Comparison of ENCODE assay signal across 10 mouse cellular contexts in the genomic region with DNA sequence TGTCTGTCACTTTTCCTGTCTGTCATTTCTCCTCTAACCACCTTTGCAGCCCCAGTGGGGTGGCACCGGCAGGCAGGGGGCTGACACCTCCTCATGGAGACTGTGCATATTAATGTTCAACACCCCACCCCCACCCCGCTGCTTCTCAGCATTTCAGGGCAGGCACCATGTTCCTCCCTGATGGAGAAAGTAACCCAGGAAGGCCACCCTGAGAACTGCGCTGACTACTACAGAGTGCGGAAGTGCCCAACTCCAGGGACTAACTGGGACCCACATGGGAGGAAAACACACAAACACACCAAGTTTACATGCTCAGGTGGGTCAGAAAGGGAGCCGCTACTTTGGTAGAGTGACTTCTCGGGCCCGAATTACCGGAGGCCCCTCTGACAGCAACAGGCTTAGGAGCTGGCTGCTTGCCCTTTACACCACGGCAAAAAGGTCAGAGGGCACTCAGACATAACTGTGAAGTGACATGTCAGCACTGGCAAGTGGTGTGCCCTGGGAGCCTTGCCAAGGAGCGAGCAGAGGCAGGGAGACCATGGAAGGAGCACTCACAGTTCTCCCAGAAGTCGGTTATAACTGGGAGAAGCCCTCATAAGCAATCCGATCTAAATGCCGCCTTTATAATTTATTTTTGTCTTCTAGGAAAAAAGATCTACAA. TPM values are rescaled to one million over a fixed set of nuclear protein-coding genes. Genes with fewer than 3 reads are reported as not detected.
DNase-seq lines count a peak whose midpoint lies in the region; ATAC-seq and TF ChIP-seq lines count a peak whose summit lies in the region.
"Had no signal": no experiment of that assay in that cellular context is flagged by ENCODE, and none has a peak within 500 bp of the region (broad histone marks: within the 10 kb centered on the region; RNA-seq: fewer than 3 reads in every experiment).

No protein-coding gene starts in this region.

- ATAC-seq in heart, embryonic 15.5 days (replicated peaks; ENCODE audit: insufficient number of reproducible peaks, insufficient read depth, low FRiP score, low read depth): peak; percentile 76
- ATAC-seq in lung, embryonic 14.5 days (ENCODE audit: insufficient read depth): peak; percentile 79
- ATAC-seq in forebrain, postnatal 0 days: no peak
- ATAC-seq: intestine, embryonic 16.5 days had no signal

- peak overlapping the region; percentile 45 for H3K4me2 ChIP-seq in heart, embryonic 15.5 days
- H3K4me2 ChIP-seq in lung, embryonic 14.5 days: peak overlapping the region; percentile 50
- H3K4me2 ChIP-seq in forebrain, postnatal 0 days (ENCODE audit: low read depth): no peak overlapping the region

- TF ChIP-seq CTCF in lung, embryonic 14.5 days (IDR thresholded peaks at IDR 0.05; ENCODE audit: low read depth): no peak
- TF ChIP-seq CTCF in forebrain, postnatal 0 days (IDR thresholded peaks at IDR 0.05; ENCODE audit: low read depth): no peak

- intact Hi-C loops in left cerebral cortex, postnatal 4 days (cut with DNase I): no loop called here
- intact Hi-C loops in left cerebral cortex, postnatal 36 days (cut with DNase I): no loop called here

- peaks cover 12% of the 10 kb centered on the region; the same call in 1 of the 2 replicates for H3K36me3 ChIP-seq in heart, embryonic 15.5 days
- peaks cover 24% of the 10 kb centered on the region for H3K36me3 ChIP-seq in lung, embryonic 14.5 days (ENCODE audit: insufficient read depth)
- peaks cover 11% of the 10 kb centered on the region for H3K36me3 ChIP-seq in forebrain, postnatal 0 days (ENCODE audit: insufficient read depth)

- 32% methylated on average over 13 of the region's 13 CpGs for WGBS in heart, embryonic 15.5 days
- 30% methylated on average over 13 of the region's 13 CpGs for WGBS in lung, embryonic 14.5 days
- 67% methylated on average over 13 of the region's 13 CpGs for WGBS in forebrain, postnatal 0 days

- H3K9ac ChIP-seq in heart, embryonic 15.5 days: peak overlapping the region; percentile 19; the same call in 1 of the 2 replicates
- H3K9ac ChIP-seq in lung, embryonic 14.5 days: no peak overlapping the region; the same call in 1 of the 2 replicates
- H3K9ac ChIP-seq in forebrain, postnatal 0 days: no peak overlapping the region

- no peaks in the 10 kb centered on the region for H3K9me3 ChIP-seq in heart, embryonic 15.5 days (replicated peaks)
- H3K9me3 ChIP-seq in lung, embryonic 14.5 days (ENCODE audit: low read depth, low read length): no peaks in the 10 kb centered on the region
- H3K9me3 ChIP-seq in forebrain, postnatal 0 days (ENCODE audit: low read length): no peaks in the 10 kb centered on the region

- H3K4me3 ChIP-seq in heart, embryonic 15.5 days: peak overlapping the region; percentile 14; the same call in 1 of the 2 replicates
- H3K4me3 ChIP-seq in lung, embryonic 14.5 days (ENCODE audit: low read depth, low read length): no peak overlapping the region
- H3K4me3 ChIP-seq in forebrain, postnatal 0 days (ENCODE audit: low read depth, low read length): no peak overlapping the region

- H3K27ac ChIP-seq in heart, embryonic 15.5 days: peak overlapping the region; percentile 77
- H3K27ac ChIP-seq in lung, embryonic 14.5 days (ENCODE audit: low read depth): peak overlapping the region; percentile 51
- no peak overlapping the region for H3K27ac ChIP-seq in forebrain, postnatal 0 days (ENCODE audit: low read depth, low read length)
- H3K27ac ChIP-seq: macrophage had no signal

- H3K4me1 ChIP-seq in heart, embryonic 15.5 days (replicated peaks): peaks cover 68% of the 10 kb centered on the region
- H3K4me1 ChIP-seq in lung, embryonic 14.5 days (ENCODE audit: insufficient read depth): peaks cover 27% of the 10 kb centered on the region
- no peaks in the 10 kb centered on the region for H3K4me1 ChIP-seq in forebrain, postnatal 0 days (ENCODE audit: insufficient read depth)

- H3K27me3 ChIP-seq in heart, embryonic 15.5 days: no peaks in the 10 kb centered on the region
- no peaks in the 10 kb centered on the region for H3K27me3 ChIP-seq in lung, embryonic 14.5 days (ENCODE audit: insufficient read depth, low read length)
- no peaks in the 10 kb centered on the region for H3K27me3 ChIP-seq in forebrain, postnatal 0 days (ENCODE audit: insufficient read depth, low read length)

- peak; percentile 52 for DNase-seq in left cerebral cortex, postnatal 4 days
- no peak for DNase-seq in left cerebral cortex, postnatal 36 days (ENCODE audit: low spot score in 2 of 2)
- DNase-seq in adrenal gland, postnatal 36 days: peak; percentile 86 to 88
- peak; percentile 95 for DNase-seq in lung, embryonic 14.5 days
- DNase-seq in yolk sac, embryonic 10.5 days (ENCODE audit: low spot score): no peak
- no peak for DNase-seq in spleen, postnatal 10 days (ENCODE audit: low spot score in 2 of 2)
- DNase-seq in forebrain, postnatal 0 days: no peak

RNA-seq across cellular contexts. Expression of gene Smyd2, which starts 11.3 kb away (rescaled TPM):
- total RNA-seq in left cerebral cortex, postnatal 4 days (2021): 100 to 1,000 TPM; 120 to 128 TPM
- 100 to 1,000 TPM in 1 of 2 experiments, 10 to 100 TPM in 1; 95.7 to 112 TPM for total RNA-seq in left cerebral cortex, postnatal 36 days (2021)
- total RNA-seq in adrenal gland, postnatal 36 days (2021): 10 to 100 TPM; 76.7 to 81.8 TPM
- polyA plus RNA-seq in heart, embryonic 15.5 days (2015; fragmentation: Nextera tagmentation; extraction: Ambion mirVana): 208 and 210 TPM in 2 replicates
- 115 and 117 TPM in 2 replicates for polyA plus RNA-seq in lung, embryonic 14.5 days (2014; fragmentation: Nextera tagmentation; extraction: Ambion mirVana)
- 75.9 and 87.2 TPM in 2 replicates for total RNA-seq in forebrain, postnatal 0 days (2014; rRNA removed)
- 109 and 116 TPM in 2 replicates for polyA plus RNA-seq in forebrain, postnatal 0 days (2015; fragmentation: Nextera tagmentation; extraction: Ambion mirVana)

Comparison
In these comparisons a context has a peak if more than half of its experiments do, and no peak if none do; other contexts are left out.
1. DNase-seq: peak in left cerebral cortex, postnatal 4 days (single experiment), adrenal gland, postnatal 36 days (2 of 2) and lung, embryonic 14.5 days (single experiment); none in left cerebral cortex, postnatal 36 days (0 of 2), yolk sac, embryonic 10.5 days (single experiment), spleen, postnatal 10 days (0 of 2) and forebrain, postnatal 0 days (single experiment).